Mouse (Mus musculus): ENCODE measurements around the gene Map3k4.

GRCm38 (mm10) chr17:12221926-12222325 lies 96.7 kb downstream of the Map3k4 start:
- TF ChIP-seq CTCF (IDR thresholded peaks at IDR 0.05; ENCODE audit: low read depth) (no peak), EP300 (IDR thresholded peaks at IDR 0.05; ENCODE audit: low read depth) (no peak)
